Mouse (Mus musculus) forebrain, embryonic 12.5 days (tissue): Measurements from ENCODE around the gene Hck. TPM values are rescaled to one million over a fixed set of nuclear protein-coding genes. Genes with fewer than 3 reads are reported as not detected.

Experiments
- ATAC-seq: fragments of 200-750 bp; cut with Nextera tagmentation; 2 replicates; pipeline ENCODE4 v1.8.0; 2017; ENCODE audit warnings: moderate TSS enrichment; ENCODE audit not compliant: low FRiP score
- H3K27ac ChIP-seq: fragments of 300-500 bp; sonication (generic); 2 replicates; pipeline ENCODE4 v1.5.1; 2016; ENCODE audit warnings: mild to moderate bottlenecking
- H3K27me3 ChIP-seq: fragments of 300-500 bp; sonication (generic); 2 replicates; pipeline ENCODE4 v1.6.1; 2016; ENCODE audit warnings: mild to moderate bottlenecking
- H3K36me3 ChIP-seq: fragments of 300-500 bp; sonication (generic); replicated peaks from 2 replicates; pipeline ENCODE4 v1.6.1; 2016; ENCODE audit warnings: mild to moderate bottlenecking
- H3K4me1 ChIP-seq: fragments of 300-500 bp; sonication (generic); 2 replicates; pipeline ENCODE4 v1.6.1; 2016
- H3K4me2 ChIP-seq: fragments of 300-500 bp; sonication (generic); 2 replicates; pipeline ENCODE4 v1.6.1; 2016; ENCODE audit warnings: mild to moderate bottlenecking, moderate library complexity
- H3K4me3 ChIP-seq: fragments of 300-500 bp; sonication (generic); replicated peaks from 2 replicates; pipeline ENCODE4 v1.5.1; 2016; ENCODE audit warnings: mild to moderate bottlenecking
- H3K9ac ChIP-seq: fragments of 300-500 bp; sonication (generic); 2 replicates; pipeline ENCODE4 v1.6.1; 2016; ENCODE audit warnings: mild to moderate bottlenecking
- H3K9me3 ChIP-seq: fragments of 300-500 bp; sonication (generic); 2 replicates; pipeline ENCODE4 v1.6.1; 2016
- WGBS: fragments of 180-500 bp; shearing (Covaris S2); methylation state at CpG from one replicate; pipeline ENCODE4 v1.1.7; 2016; 5-methylcytosine and 5-hydroxymethylcytosine counted together
- polyA plus RNA-seq: library from polyadenylated mRNA; unstranded; fragments of >200 nt; fragmentation: Nextera tagmentation; extraction: Ambion mirVana; gene quantifications from 2 replicates; pipeline ENCODE4 v1.2.1, GENCODE M21; 2016

Hck gene
- polyA plus RNA-seq, 1 experiment from 2014 or later, result 1.3 TPM

DNA sequence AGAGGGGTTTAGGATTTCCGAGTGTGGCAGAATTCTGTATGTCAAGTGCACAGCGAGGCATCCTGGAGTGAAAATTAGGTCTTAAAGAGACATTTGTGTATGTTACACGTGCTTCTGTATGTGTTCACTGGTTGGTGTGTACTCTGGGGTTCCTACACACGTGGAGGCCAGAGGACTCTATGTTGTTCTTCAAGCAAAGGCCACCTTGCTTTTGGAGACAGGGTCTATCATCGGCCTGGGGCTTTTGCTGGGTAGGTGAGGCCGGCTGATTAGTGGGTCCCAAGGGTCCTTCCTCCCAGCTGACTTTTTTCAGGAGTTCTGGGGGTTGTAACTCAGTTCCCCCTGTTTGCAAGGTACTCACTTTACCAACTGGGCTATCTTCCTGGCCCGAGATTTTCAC lies 1.3 kb downstream of the Hck start:
- Histone ChIP-seq H3K27me3 (peaks cover 62% of the 10 kb centered on the region), H3K4me1 (peaks cover 19% of the 10 kb centered on the region), H3K36me3 (no peaks in the 10 kb centered on the region), H3K27ac (no peak overlapping the region), H3K4me2 (no peak overlapping the region), H3K4me3 (no peak overlapping the region), H3K9me3 (no peaks in the 10 kb centered on the region), H3K9ac (no peak overlapping the region)
- WGBS, result 73% methylated on average over 7 of the region's 7 CpGs
- ATAC-seq, result no peak

DNA sequence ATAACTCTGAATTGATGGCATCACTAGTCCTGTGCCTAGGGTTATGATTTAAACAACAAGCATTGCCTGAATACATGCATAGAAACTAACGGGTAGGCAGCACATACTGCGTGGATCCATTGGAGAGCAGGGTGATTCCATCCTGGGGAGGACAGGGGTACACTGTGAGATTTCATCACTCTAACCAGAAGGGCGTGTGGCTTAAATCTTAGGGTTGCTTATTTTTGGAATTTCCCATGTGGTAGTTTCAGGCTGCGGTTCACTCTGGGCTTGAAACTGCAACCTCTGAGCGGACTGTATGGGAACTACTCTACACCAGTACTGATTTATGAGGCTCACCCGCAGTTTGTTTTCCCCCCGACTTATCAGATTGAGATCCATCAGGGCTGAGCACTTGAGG lies 3.0 kb downstream of the Hck start:
- Histone ChIP-seq H3K4me3 (no peak overlapping the region), H3K27me3 (peaks cover 52% of the 10 kb centered on the region), H3K4me1 (peaks cover 19% of the 10 kb centered on the region), H3K36me3 (no peaks in the 10 kb centered on the region), H3K9me3 (no peaks in the 10 kb centered on the region), H3K27ac (no peak overlapping the region), H3K9ac (no peak overlapping the region), H3K4me2 (no peak overlapping the region)
- ATAC-seq, result no peak
- WGBS, result 92% methylated on average over 7 of the region's 7 CpGs

DNA sequence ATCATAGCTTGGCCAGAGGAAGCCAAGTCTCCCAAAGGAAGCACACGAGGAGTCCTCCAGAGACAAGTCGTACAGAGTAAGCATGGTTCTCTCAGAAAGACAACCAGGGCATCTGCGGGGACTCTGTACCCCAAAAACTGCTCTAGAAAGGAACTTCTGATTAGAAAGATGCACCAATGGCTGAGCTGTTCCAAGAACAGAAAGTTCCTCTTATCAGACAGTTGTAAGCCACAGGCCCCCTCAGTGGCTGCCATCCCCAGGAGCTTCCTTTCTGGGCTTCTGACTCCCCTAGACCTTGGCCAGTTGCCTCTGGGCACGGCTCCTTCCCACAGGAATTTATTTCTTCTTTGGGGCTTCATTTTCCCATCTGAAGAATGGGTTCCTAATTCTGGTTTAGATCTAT lies 7.4 kb downstream of the Hck start:
- no peak overlapping the region for H3K4me3 ChIP-seq
- ATAC-seq, result no peak
- 76% methylated on average over 4 of the region's 4 CpGs for WGBS

DNA sequence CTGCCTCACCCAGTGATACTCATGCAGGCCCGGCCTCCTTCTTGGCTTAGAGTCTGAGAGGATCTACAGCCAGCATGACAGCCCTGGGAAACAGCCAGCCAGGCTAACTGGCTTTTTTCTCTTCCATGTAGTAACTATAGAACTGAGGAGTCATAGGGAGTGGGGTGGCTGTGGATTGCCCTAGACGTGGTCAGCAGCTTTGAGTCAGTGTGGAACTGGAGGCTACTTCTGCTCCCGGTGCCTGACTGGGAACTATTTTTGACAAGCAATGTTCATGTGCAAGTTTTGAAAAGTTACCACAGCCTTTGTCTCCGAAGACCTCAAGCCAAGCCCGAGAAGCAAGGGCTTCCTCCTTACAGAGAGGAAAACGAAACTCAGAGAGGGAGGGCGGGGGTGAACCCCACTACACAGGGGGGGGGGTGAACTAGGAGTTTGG lies 8.8 kb downstream of the Hck start:
- H3K4me2 ChIP-seq, result no peak overlapping the region
- no peaks in the 10 kb centered on the region for H3K36me3 ChIP-seq
- WGBS, result 86% methylated on average over 7 of the region's 7 CpGs
- H3K9ac ChIP-seq, result no peak overlapping the region
- no peak overlapping the region for H3K27ac ChIP-seq
- H3K4me3 ChIP-seq, result no peak overlapping the region
- H3K9me3 ChIP-seq, result no peaks in the 10 kb centered on the region
- ATAC-seq, result no peak
- H3K27me3 ChIP-seq, result 0 out of 2 replicates have a peak, but pooled peaks cover 5% of the 10 kb centered on the region
- H3K4me1 ChIP-seq, result no peaks in the 10 kb centered on the region

More for the DNA sequence above, 7.4 kb downstream of the Hck start:
- Histone ChIP-seq H3K27me3 (peaks cover 8% of the 10 kb centered on the region; the same call in 1 of the 2 replicates), H3K4me2 (no peak overlapping the region), H3K27ac (no peak overlapping the region), H3K9ac (no peak overlapping the region), H3K9me3 (no peaks in the 10 kb centered on the region), H3K4me1 (no peaks in the 10 kb centered on the region), H3K36me3 (no peaks in the 10 kb centered on the region)

DNA sequence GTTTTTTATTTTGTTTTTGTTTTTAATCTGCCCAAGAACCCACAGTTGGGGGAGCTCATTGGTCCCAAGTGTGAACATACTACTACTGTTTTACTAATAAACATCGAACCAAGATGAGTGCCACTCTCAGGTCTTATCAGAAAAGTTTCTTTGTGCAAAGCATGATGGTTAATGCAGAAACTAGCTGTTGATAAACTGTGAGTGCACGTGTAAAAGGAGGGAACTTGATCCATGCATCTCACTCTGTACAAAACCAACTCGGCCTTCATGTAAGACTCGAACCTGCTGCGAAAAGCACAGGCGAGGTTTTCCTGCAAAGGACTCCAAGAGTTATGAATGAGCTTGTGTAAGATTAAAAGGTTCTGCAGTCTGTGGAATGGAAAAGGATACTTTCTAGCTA lies 11.2 kb downstream of the Hck start:
- Histone ChIP-seq H3K9me3 (no peaks in the 10 kb centered on the region), H3K4me1 (no peaks in the 10 kb centered on the region), H3K4me3 (no peak overlapping the region), H3K27ac (no peak overlapping the region), H3K9ac (no peak overlapping the region), H3K27me3 (no peaks in the 10 kb centered on the region), H3K4me2 (no peak overlapping the region), H3K36me3 (no peaks in the 10 kb centered on the region)
- 82% methylated on average over 6 of the region's 6 CpGs for WGBS
- ATAC-seq, result no peak

DNA sequence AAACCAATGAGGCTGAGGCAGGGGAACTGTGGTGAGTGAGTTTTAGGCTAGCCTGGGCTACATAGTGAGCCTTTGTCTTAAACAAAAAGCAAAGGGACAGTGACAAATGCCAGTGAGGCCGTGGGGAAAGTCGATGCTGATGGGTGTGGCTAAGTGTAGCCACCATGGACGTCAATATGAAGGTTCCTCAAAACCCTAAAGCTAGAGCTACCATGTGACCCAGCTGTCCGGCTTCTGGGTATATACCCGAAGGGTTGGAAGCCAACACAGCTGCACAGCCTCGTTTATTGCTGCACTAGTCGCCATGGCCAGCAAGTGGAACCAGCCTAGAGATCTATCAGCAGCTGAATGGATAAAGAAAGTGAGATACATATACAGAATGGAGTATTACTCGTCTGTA lies 11.9 kb downstream of the Hck start:
- H3K4me3 ChIP-seq, result no peak overlapping the region
- ATAC-seq, result no peak
- H3K4me2 ChIP-seq, result no peak overlapping the region
- WGBS, result 73% methylated on average over 8 of the region's 8 CpGs
- no peaks in the 10 kb centered on the region for H3K27me3 ChIP-seq
- no peaks in the 10 kb centered on the region for H3K9me3 ChIP-seq
- no peak overlapping the region for H3K27ac ChIP-seq
- H3K36me3 ChIP-seq, result no peaks in the 10 kb centered on the region
- H3K4me1 ChIP-seq, result no peaks in the 10 kb centered on the region
- H3K9ac ChIP-seq, result no peak overlapping the region

DNA sequence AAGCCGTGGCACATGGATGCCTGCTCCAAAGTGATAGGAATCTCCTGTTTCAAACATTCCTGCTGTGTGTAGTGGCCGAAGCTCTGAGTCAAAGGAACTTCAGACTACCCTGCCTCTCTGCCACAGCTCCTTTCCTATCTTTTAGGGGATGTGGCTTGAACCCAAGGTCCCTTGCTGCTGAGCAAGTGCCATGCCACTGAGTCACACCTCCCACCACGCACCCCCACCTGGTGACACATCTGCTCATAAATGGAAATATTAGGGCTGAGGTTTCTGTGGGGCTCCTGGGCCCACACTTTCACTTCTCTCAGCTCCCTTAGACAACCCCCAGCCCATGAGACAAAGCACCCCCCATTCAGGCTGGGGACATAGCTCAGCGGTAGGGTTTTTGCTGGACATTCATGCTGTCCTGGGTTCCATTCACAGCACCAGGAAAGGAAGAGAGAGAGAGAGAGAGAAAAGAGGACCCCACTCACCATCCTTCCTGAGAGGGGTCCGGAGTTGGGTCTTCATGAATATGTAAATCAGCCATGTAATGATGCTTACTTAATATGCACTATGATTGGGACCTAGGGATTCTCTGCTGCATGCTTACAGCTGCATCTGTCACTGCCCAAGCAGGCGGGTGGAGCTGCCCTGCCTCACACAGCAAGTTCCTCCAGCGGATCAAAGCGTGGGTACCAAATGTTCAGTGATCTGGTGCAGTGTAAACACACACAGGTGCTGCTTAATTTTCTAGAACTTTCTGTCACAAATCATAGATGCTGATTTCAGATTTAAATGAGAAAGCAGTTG lies 13.8 kb downstream of the Hck start:
- no peaks in the 10 kb centered on the region for H3K9me3 ChIP-seq
- no peak overlapping the region for H3K27ac ChIP-seq
- no peak for ATAC-seq
- H3K9ac ChIP-seq, result no peak overlapping the region
- H3K4me1 ChIP-seq, result no peaks in the 10 kb centered on the region
- H3K4me2 ChIP-seq, result no peak overlapping the region
- H3K27me3 ChIP-seq, result no peaks in the 10 kb centered on the region
- 77% methylated on average over 8 of the region's 8 CpGs for WGBS
- H3K4me3 ChIP-seq, result no peak overlapping the region
- H3K36me3 ChIP-seq, result no peaks in the 10 kb centered on the region

DNA sequence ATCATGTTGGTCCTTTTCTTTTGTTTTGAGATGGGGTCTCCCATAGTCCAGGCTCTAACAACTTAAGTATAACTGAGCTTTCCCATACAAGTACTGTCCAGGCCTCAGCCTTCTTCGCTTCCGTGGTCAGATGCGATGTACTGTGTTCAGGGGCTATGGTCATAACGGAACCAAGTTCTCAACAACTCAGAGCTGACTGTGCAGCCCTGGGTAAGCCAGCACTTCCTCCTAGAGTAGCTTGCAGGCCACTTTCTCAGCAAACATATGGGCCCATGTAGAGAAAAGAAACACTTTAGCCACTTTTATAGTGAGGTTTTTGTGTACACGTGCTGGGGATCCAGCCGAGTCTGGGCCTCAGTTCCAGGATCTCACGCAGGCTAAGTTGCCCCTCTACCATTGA lies 14.4 kb downstream of the Hck start:
- no peaks in the 10 kb centered on the region for H3K36me3 ChIP-seq
- no peaks in the 10 kb centered on the region for H3K4me1 ChIP-seq
- no peak overlapping the region for H3K4me3 ChIP-seq
- H3K9ac ChIP-seq, result no peak overlapping the region
- H3K27ac ChIP-seq, result no peak overlapping the region
- H3K4me2 ChIP-seq, result no peak overlapping the region
- no peaks in the 10 kb centered on the region for H3K9me3 ChIP-seq
- WGBS, result 88% methylated on average over 7 of the region's 7 CpGs
- ATAC-seq, result no peak
- H3K27me3 ChIP-seq, result no peaks in the 10 kb centered on the region

DNA sequence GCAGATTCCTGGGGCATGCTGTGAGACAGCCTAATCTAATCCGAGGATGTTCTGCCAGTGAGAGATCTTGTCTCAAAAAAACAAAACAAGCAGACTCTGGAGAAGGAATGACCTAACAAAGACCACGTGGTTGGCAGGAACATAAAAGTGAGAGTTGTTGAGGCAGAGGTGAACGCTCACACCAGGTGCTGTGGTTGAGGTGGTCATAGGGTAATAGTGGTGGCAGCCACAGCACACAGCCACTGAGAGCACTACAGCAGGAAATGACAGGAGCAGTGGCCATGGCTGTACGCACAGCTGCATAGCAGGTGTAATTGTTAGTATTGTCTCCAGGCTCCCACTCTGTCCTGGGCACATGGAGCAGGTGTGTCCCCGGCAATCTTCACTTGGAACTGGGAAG lies 17.6 kb downstream of the Hck start:
- no peak for ATAC-seq
- H3K27ac ChIP-seq, result no peak overlapping the region
- H3K9ac ChIP-seq, result no peak overlapping the region
- no peak overlapping the region for H3K4me3 ChIP-seq
- H3K4me2 ChIP-seq, result no peak overlapping the region
- no peaks in the 10 kb centered on the region for H3K4me1 ChIP-seq
- H3K9me3 ChIP-seq, result no peaks in the 10 kb centered on the region
- WGBS, result 57% methylated on average over 5 of the region's 5 CpGs
- no peaks in the 10 kb centered on the region for H3K27me3 ChIP-seq
- H3K36me3 ChIP-seq, result no peaks in the 10 kb centered on the region

DNA sequence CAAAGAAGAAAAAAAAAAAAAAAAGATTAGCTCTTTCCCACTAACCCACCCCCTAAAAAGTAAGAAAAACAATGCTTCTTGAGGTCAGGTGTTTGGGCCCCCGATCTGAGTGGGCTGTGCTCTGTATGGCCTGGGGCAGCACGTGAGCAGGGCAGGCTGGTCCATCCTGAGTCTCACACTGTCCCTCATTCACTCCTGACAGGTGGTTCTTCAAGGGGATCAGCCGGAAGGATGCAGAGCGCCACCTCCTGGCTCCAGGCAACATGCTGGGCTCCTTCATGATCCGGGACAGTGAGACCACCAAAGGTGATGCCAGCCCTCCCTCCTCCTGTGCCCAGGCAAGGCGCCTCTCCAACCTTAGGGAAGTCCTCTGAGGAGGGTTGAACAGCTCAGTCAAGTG lies 22.8 kb downstream of the Hck start:
- Histone ChIP-seq H3K4me3 (no peak overlapping the region), H3K4me2 (no peak overlapping the region), H3K9me3 (no peaks in the 10 kb centered on the region), H3K9ac (no peak overlapping the region), H3K4me1 (no peaks in the 10 kb centered on the region), H3K36me3 (no peaks in the 10 kb centered on the region), H3K27me3 (0 out of 2 replicates have a peak, but pooled peaks cover 7% of the 10 kb centered on the region), H3K27ac (no peak overlapping the region)
- WGBS, result 10% methylated on average over 6 of the region's 6 CpGs
- ATAC-seq, result no peak

DNA sequence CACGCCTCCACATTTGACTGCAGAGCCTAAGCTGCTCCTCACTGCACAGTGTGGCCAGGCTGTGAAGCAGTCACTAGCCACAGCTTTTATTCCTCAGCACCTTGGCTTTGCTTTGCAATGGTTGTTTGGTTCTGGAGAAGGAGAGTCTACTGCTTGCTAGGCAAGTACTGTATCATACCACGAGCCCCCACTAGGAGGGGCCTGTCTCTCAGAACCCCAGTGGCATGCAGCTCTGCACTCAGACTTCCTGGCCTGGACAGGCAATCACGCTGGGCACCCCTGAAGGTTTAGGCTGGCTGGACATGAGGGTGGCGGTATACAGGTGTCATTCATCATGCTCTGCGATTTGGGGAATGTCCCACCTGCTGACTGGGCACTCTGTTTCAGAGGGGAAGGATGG lies 26.0 kb downstream of the Hck start:
- no peak overlapping the region for H3K9ac ChIP-seq
- H3K4me2 ChIP-seq, result no peak overlapping the region
- no peak overlapping the region for H3K4me3 ChIP-seq
- no peak overlapping the region for H3K27ac ChIP-seq
- WGBS, result 43% methylated on average over 5 of the region's 5 CpGs
- no peaks in the 10 kb centered on the region for H3K4me1 ChIP-seq
- no peaks in the 10 kb centered on the region for H3K36me3 ChIP-seq
- no peak for ATAC-seq
- H3K27me3 ChIP-seq, result 0 out of 2 replicates have a peak, but pooled peaks cover 7% of the 10 kb centered on the region
- no peaks in the 10 kb centered on the region for H3K9me3 ChIP-seq

DNA sequence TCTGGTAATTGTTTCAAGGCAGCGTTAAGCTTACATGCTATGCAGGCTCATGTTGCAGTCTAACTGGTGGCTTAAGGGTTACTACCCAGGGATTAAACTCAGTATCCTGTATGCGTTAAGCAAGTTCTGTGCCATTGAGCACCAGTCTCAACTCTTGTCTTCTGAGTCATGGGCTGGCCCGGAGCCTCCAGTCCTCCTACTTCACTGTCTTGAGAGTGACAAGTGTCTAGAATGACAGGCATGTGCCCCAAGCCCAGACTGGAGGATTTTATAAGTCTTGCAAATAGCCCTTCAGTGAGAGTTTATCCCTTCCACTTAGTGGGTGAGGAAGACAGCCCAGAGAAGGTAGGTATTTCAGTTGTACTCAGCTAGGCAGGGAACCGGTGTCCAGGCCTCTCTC lies 27.9 kb downstream of the Hck start:
- 60% methylated on average over 4 of the region's 4 CpGs for WGBS
- H3K27me3 ChIP-seq, result peaks cover 7% of the 10 kb centered on the region; the same call in 1 of the 2 replicates
- H3K4me2 ChIP-seq, result no peak overlapping the region
- no peak overlapping the region for H3K4me3 ChIP-seq
- no peak overlapping the region for H3K9ac ChIP-seq
- no peaks in the 10 kb centered on the region for H3K9me3 ChIP-seq
- H3K27ac ChIP-seq, result no peak overlapping the region
- ATAC-seq, result no peak
- peaks cover 7% of the 10 kb centered on the region for H3K4me1 ChIP-seq
- H3K36me3 ChIP-seq, result no peaks in the 10 kb centered on the region

DNA sequence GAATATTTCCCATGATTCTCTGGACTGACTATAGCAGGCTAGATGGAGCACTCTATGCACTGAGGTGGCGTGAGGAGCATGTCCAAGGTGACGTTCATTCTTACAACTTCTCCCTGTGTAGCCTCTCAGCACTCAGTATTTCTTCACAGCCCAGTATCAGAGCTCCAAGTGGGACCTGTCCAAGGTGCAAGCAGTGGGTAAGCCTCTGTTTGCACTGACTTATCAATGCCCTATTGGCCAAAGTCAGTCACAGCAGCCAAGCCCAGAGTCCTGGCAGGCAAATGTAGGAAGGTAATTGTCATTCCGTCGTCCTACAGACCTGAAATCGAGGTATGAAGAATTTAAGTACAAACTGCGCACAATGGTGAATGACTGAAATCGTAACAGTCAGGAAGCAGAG lies 30.9 kb downstream of the Hck start:
- Histone ChIP-seq H3K27ac (no peak overlapping the region), H3K4me3 (no peak overlapping the region), H3K9ac (no peak overlapping the region), H3K27me3 (peaks cover 17% of the 10 kb centered on the region), H3K36me3 (no peaks in the 10 kb centered on the region), H3K9me3 (no peaks in the 10 kb centered on the region), H3K4me2 (no peak overlapping the region), H3K4me1 (peaks cover 7% of the 10 kb centered on the region)
- WGBS, result 79% methylated on average over 7 of the region's 7 CpGs
- no peak for ATAC-seq
